8 mouse cellular contexts compared by ENCODE assay signal in genomic region chr10:80168038-80168661, GRCm38 (mm10). TPM values are rescaled to one million over a fixed set of nuclear protein-coding genes. Genes with fewer than 3 reads are reported as not detected.
DNase-seq lines count a peak whose midpoint lies in the region; ATAC-seq lines count a peak whose summit lies in the region.

No protein-coding gene starts in this region.

- under 1% methylated on average over 34 of the region's 48 CpGs for WGBS in hindbrain, embryonic 16.5 days

- H3K4me3 ChIP-seq in hindbrain, embryonic 16.5 days (ENCODE audit: low read length), result peak overlapping the region; percentile 96

- no peaks in the 10 kb centered on the region for H3K9me3 ChIP-seq in hindbrain, embryonic 16.5 days (ENCODE audit: control insufficient read depth, low read length)

- H3K27me3 ChIP-seq in hindbrain, embryonic 16.5 days (replicated peaks; ENCODE audit: control insufficient read depth, insufficient read depth, low read length), result no peaks in the 10 kb centered on the region

- ATAC-seq in hindbrain, embryonic 16.5 days, result peak; percentile 34

- H3K9ac ChIP-seq in hindbrain, embryonic 16.5 days (ENCODE audit: low read depth, low read length), result peak overlapping the region; percentile 99

- intact Hi-C loops in left cerebral cortex, postnatal 25 days (cut with DNase I), result no loop called here

- peak; percentile 92 for DNase-seq in WW6 (ENCODE audit: low read depth, low spot score)
- DNase-seq in cerebellum, postnatal 14 days, result peak; percentile 97
- DNase-seq in gastrocnemius, adult 18-20 months (ENCODE audit: low spot score), result peak; percentile 94
- DNase-seq in left cerebral cortex, postnatal 25 days (ENCODE audit: low spot score in 2 of 2), result peak; percentile 92 to 95
- peak; percentile 96 for DNase-seq in mesoderm, embryonic 11.5 days (ENCODE audit: low read depth, low spot score)
- DNase-seq in right cerebral cortex, postnatal 25 days, result peak; percentile 89
- DNase-seq in urinary bladder, postnatal 4 days (ENCODE audit: low spot score in 2 of 2), result peak; percentile 91 to 94

- peak overlapping the region; percentile 100 for H3K27ac ChIP-seq in hindbrain, embryonic 16.5 days (ENCODE audit: low read depth, low read length)

- peaks cover 25% of the 10 kb centered on the region for H3K36me3 ChIP-seq in hindbrain, embryonic 16.5 days (ENCODE audit: control insufficient read depth, insufficient read depth, low read length)

- peaks cover 60% of the 10 kb centered on the region for H3K4me1 ChIP-seq in hindbrain, embryonic 16.5 days (ENCODE audit: control insufficient read depth, insufficient read depth, low read depth, low read length)

- H3K4me2 ChIP-seq in hindbrain, embryonic 16.5 days (ENCODE audit: low read length), result peak overlapping the region; percentile 94

RNA-seq across cellular contexts. Expression of gene Cirbp, which starts 2.4 kb away (rescaled TPM):
- total RNA-seq in gastrocnemius, adult 18-20 months (2021), result 10 to 100 TPM; 28.9 to 37.5 TPM
- 288 and 311 TPM in 2 replicates for polyA plus RNA-seq in hindbrain, embryonic 16.5 days (2015; fragmentation: Nextera tagmentation; extraction: Ambion mirVana)
- total RNA-seq in left cerebral cortex, postnatal 25 days (2021), result 10 to 100 TPM; 77.3 to 90.1 TPM

RNA-seq across cellular contexts. Expression of gene 1600002K03Rik, which starts 4.6 kb away (rescaled TPM):
- 1 to 10 TPM; 5.4 to 6.5 TPM for total RNA-seq in gastrocnemius, adult 18-20 months (2021)
- 9.4 and 10.1 TPM in 2 replicates for polyA plus RNA-seq in hindbrain, embryonic 16.5 days (2015; fragmentation: Nextera tagmentation; extraction: Ambion mirVana)
- total RNA-seq in left cerebral cortex, postnatal 25 days (2021), result 1 to 10 TPM; 6.7 to 7.6 TPM

RNA-seq across cellular contexts. Expression of gene Efna2, which starts 11.1 kb away (rescaled TPM):
- under 1 TPM; 0.24 to 0.48 TPM for total RNA-seq in gastrocnemius, adult 18-20 months (2021)
- polyA plus RNA-seq in hindbrain, embryonic 16.5 days (2015; fragmentation: Nextera tagmentation; extraction: Ambion mirVana), result 21.5 and 22.7 TPM in 2 replicates
- total RNA-seq in left cerebral cortex, postnatal 25 days (2021), result 1 to 10 TPM; 9.2 to 9.9 TPM

RNA-seq across cellular contexts. Expression of gene Midn, which starts 20.1 kb away (rescaled TPM):
- total RNA-seq in gastrocnemius, adult 18-20 months (2021), result 10 to 100 TPM; 40.6 to 47.9 TPM
- polyA plus RNA-seq in hindbrain, embryonic 16.5 days (2015; fragmentation: Nextera tagmentation; extraction: Ambion mirVana), result 16.0 and 16.1 TPM in 2 replicates
- 10 to 100 TPM; 74.3 to 98.7 TPM for total RNA-seq in left cerebral cortex, postnatal 25 days (2021)

RNA-seq across cellular contexts. Expression of gene Cbarp, which starts 27.5 kb away (rescaled TPM):
- 1 to 10 TPM; 1.6 to 1.9 TPM for total RNA-seq in gastrocnemius, adult 18-20 months (2021)
- polyA plus RNA-seq in hindbrain, embryonic 16.5 days (2015; fragmentation: Nextera tagmentation; extraction: Ambion mirVana), result 98.8 and 130 TPM in 2 replicates
- total RNA-seq in left cerebral cortex, postnatal 25 days (2021), result 100 to 1,000 TPM; 487 TPM

Comparison
In these comparisons a context has a peak if more than half of its experiments do, and no peak if none do; other contexts are left out.
1. Peak in every context shown above with its lines: DNase-seq, ATAC-seq, H3K4me3 ChIP-seq and H3K27ac ChIP-seq.
2. RNA of gene Efna2, which starts 11.1 kb away (total RNA-seq): 9.2 to 9.9 TPM in left cerebral cortex, postnatal 25 days; 0.24 to 0.48 TPM in gastrocnemius, adult 18-20 months; every median in the first group is over 4 times any median in the second.